In the genomic region with DNA sequence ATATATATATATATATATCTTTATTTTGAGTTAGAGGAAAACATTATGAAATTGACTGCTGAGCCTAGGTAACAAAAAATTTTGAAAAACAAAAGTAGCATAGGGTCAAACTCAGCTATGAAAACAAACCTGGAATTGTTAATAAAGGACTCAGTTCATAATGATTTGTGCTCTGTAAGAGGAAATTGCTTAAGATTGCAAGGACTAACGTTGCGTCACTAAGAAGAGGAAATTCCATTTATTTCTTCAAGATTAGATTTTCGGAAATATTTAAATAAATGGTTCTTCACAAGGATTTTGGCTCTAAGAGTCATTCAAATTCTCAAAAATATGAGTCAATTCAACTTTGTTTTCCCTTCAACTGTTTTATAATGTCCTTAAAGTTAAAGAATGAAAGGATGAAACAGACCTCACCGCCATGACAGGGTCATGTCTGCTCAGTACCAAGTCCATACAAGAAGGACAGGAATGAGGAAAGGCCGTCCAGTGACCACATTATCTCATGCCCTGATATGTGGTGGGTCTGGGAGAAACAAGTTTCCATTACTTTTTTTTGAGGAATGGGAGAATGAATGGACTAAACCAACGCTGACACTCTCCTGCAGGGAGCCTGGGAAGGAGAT, we compare ENCODE assay signal across 26 mouse cellular contexts. TPM values are rescaled to one million over a fixed set of nuclear protein-coding genes. Genes with fewer than 3 reads are reported as not detected.
"Had no signal": no experiment of that assay in that cellular context is flagged by ENCODE, and none has a peak within 500 bp of the region (broad histone marks: within the 10 kb centered on the region; RNA-seq: fewer than 3 reads in every experiment).

No protein-coding gene starts in this region.

- H3K4me3 ChIP-seq: heart, embryonic 10.5 days; heart, embryonic 13.5 days; heart, embryonic 15.5 days; hindbrain, embryonic 10.5 days; hindbrain, embryonic 12.5 days; intestine, embryonic 15.5 days; kidney, embryonic 15.5 days; layer of hippocampus, adult 2 months; limb, embryonic 10.5 days; limb, embryonic 12.5 days had no signal

- H3K4me1 ChIP-seq: heart, embryonic 15.5 days; intestine, embryonic 15.5 days had no signal

- H3K9ac ChIP-seq: forebrain, postnatal 0 days; heart, embryonic 13.5 days; heart, embryonic 15.5 days; hindbrain, embryonic 12.5 days; hindbrain, embryonic 14.5 days; intestine, embryonic 15.5 days; kidney, embryonic 15.5 days; limb, embryonic 12.5 days; liver, embryonic 14.5 days had no signal

- H3K27me3 ChIP-seq: heart, embryonic 15.5 days; hindbrain, embryonic 12.5 days; intestine, embryonic 15.5 days; kidney, embryonic 15.5 days; limb, embryonic 12.5 days had no signal

- H3K36me3 ChIP-seq: heart, embryonic 10.5 days; heart, embryonic 13.5 days; heart, embryonic 15.5 days; hindbrain, embryonic 10.5 days; hindbrain, embryonic 12.5 days; intestine, embryonic 15.5 days; kidney, embryonic 15.5 days had no signal

- H3K27ac ChIP-seq: heart, embryonic 10.5 days; heart, embryonic 15.5 days; hindbrain, embryonic 10.5 days; hindbrain, embryonic 12.5 days; hindbrain, embryonic 14.5 days; intestine, embryonic 15.5 days; kidney, embryonic 15.5 days; kidney, postnatal 0 days; layer of hippocampus, adult 2 months; limb, embryonic 10.5 days; limb, embryonic 12.5 days; liver, embryonic 14.5 days had no signal

- DNase-seq: forebrain, postnatal 0 days; gastrocnemius, postnatal 14 days; gastrocnemius, postnatal 36 days; heart, adult 18-20 months; heart, postnatal 4 days; kidney, adult 18-20 months; kidney, adult 9 months; kidney, postnatal 25 days; kidney, postnatal 4 days had no signal

- ATAC-seq: forebrain, postnatal 0 days; hindbrain, embryonic 16.5 days; inflammation-experienced regulatory T-cells, adult 6 months; intestine, embryonic 15.5 days; intestine, postnatal 0 days had no signal

- H3K9me3 ChIP-seq: heart, embryonic 10.5 days; heart, embryonic 13.5 days; heart, embryonic 15.5 days; hindbrain, embryonic 10.5 days; hindbrain, embryonic 12.5 days; intestine, embryonic 15.5 days; kidney, embryonic 15.5 days; limb, embryonic 10.5 days; limb, embryonic 12.5 days had no signal

- H3K4me2 ChIP-seq: heart, embryonic 13.5 days; heart, embryonic 15.5 days; hindbrain, embryonic 12.5 days; hindbrain, embryonic 14.5 days; intestine, embryonic 15.5 days; kidney, embryonic 15.5 days; limb, embryonic 12.5 days; liver, embryonic 11.5 days had no signal

RNA-seq across cellular contexts. Expression of a gene that starts 14.1 kb away (rescaled TPM):
- polyA plus RNA-seq: inflammation-experienced regulatory T-cells, adult 6 months had no signal
